Mouse (Mus musculus) cerebellum, adult 2 months (tissue): Measurements from ENCODE around the gene Tchp. TPM values are rescaled to one million over a fixed set of nuclear protein-coding genes. Genes with fewer than 3 reads are reported as not detected.

ENCODE experiments used
- DNase-seq, 2 experiments: peaks; one replicate each; pipeline ENCODE4 v3.0.0; 2021
- H3K27ac ChIP-seq: fragments of 200-500 bp; 2 replicates; pipeline ENCODE4 v1.5.1; 2012; ENCODE audit warnings: low read length, control low read depth, inconsistent platforms; ENCODE audit not compliant: insufficient read depth
- H3K27me3 ChIP-seq: fragments of 200-500 bp; 2 replicates; pipeline ENCODE4 v1.6.1; 2012; ENCODE audit warnings: inconsistent platforms, mild to moderate bottlenecking, low read length, moderate library complexity; ENCODE audit not compliant: control insufficient read depth, insufficient read depth
- H3K4me1 ChIP-seq: fragments of 200-500 bp; 2 replicates; pipeline ENCODE4 v1.6.1; 2011; ENCODE audit warnings: low read length; ENCODE audit not compliant: control insufficient read depth, insufficient read depth
- H3K4me3 ChIP-seq: fragments of 200-500 bp; replicated peaks from 2 replicates; pipeline ENCODE3; 2011; ENCODE audit warnings: mild to moderate bottlenecking, low read depth, low read length, control low read depth; ENCODE audit not compliant: insufficient read depth
- CTCF ChIP-seq: fragments of 200-500 bp; IDR thresholded peaks from 2 replicates; pipeline ENCODE4 v1.5.1; 2011; ENCODE audit warnings: low read depth, mild to moderate bottlenecking, control low read depth, low read length, moderate library complexity, borderline replicate concordance; ENCODE audit not compliant: insufficient read depth
- POLR2A ChIP-seq: fragments of 200-500 bp; IDR thresholded peaks from 2 replicates; pipeline ENCODE4 v1.6.1; 2011; ENCODE audit warnings: low read length, control low read depth, borderline replicate concordance; ENCODE audit not compliant: insufficient read depth
- WGBS: fragments of 180-500 bp; shearing (Covaris S2); methylation state at CpG from one replicate; pipeline ENCODE4 v1.1.7; 2018; 5-methylcytosine and 5-hydroxymethylcytosine counted together
- polyA plus RNA-seq: library from polyadenylated mRNA; depleted of rRNA; stranded (reverse); fragments of >200 nt; gene quantifications from 2 replicates; pipeline ENCODE4 v1.2.3, GENCODE M21; 2012

Tchp gene
- polyA plus RNA-seq, 1 experiment, result 33.9 TPM

DNA sequence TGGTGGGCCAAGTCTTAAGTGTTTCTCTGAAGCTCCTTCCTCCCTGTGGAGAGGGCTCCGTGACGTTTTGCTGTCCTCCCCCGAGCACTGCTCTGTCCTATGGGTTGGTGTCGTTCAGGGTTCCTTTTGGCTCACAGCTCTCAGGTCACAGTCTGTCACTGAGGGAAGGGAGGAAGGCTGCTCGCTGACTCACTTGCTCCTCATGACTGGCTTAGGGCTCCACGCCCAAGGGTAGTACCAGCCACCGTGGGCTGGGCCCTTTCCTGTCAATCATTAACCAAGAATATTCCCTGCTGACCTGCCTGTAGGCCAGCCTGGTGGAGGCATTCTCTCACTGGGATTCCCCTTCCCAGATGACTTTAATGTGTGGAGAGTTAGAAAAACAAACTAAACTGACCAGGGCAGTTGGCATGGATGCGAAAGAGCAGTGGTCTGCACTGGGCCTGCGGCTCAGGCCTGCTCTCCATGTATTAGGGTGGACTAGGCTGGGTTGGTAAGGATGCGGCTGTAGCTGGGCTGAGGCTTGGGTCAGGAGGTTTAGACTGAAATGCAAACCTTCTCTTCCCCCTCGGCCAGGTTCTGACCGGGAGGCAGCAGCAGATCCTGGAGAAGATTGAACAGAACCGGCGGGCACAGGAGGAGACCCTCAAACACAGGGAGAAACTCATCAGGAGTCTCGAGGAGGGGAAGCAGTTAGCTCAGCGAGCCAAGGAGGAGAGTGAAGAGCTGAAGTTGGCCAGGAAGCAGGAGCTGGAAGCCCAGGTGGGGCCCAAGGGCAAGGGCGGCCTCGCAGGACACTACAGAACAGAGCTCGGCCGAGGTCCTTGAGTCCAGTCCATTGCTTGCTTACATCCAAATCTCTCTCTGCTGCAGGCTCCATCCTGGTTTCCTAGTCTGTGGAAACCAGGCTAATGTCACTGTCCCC lies 11.7 kb downstream of the Tchp start:
- TF ChIP-seq CTCF (no peak), POLR2A (no peak)

DNA sequence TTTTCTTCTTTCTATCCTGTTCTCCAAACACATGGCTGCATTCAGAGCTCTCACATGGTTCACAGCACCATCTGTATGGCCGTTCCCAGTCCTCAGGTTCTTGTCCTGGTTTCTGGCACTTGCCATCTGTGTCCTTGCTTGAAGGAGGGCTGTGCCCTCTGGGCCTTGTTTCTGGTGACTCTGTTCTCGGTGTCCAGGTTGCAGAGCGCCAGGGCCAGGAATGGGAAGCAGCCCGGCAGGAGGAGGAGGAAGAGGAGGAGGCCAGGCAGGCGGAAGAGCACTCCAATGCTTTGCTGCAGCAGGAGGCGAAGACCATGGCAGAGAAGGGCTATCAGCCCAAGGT lies 12.3 kb downstream of the Tchp start:
- Histone ChIP-seq H3K4me1 (peaks cover 33% of the 10 kb centered on the region), H3K27ac (peak overlapping the region; percentile 81), H3K4me3 (no peak overlapping the region), H3K27me3 (no peaks in the 10 kb centered on the region)
- DNase-seq, result peak; percentile 48 to 71
- WGBS, result 41% methylated on average over 6 of the region's 6 CpGs
- TF ChIP-seq CTCF, result no peak
- TF ChIP-seq POLR2A, result no peak

More for the DNA sequence above, 11.7 kb downstream of the Tchp start:
- WGBS, result 48% methylated on average over 20 of the region's 20 CpGs
- H3K4me1 ChIP-seq, result peaks cover 33% of the 10 kb centered on the region
- no peak overlapping the region for H3K4me3 ChIP-seq
- H3K27me3 ChIP-seq, result no peaks in the 10 kb centered on the region
- H3K27ac ChIP-seq, result peak overlapping the region; percentile 81
- peak in 1 of 2 experiments; percentile 89 for DNase-seq

DNA sequence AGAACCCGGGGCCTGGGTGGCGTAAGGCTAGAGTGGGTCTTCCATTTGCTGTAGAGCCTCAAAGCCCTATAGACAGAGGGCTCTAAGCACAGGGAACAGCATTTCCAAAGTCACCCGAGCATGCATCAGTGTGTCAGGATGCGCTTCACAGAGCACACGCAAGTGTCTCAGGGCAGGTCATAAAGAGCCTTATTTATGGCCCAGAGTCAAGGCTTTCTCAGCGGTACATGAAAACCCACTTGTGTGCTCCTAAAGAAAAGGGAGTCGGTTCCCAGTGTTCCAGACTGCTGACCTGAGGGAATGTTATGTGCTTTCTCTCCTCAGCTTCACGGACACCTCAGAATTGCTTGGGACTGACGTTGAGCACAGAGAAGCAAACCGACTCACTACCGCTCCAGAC lies 13.2 kb downstream of the Tchp start:
- DNase-seq, result no peak
- Histone ChIP-seq H3K4me3 (no peak overlapping the region), H3K4me1 (peaks cover 33% of the 10 kb centered on the region), H3K27me3 (no peaks in the 10 kb centered on the region), H3K27ac (0 out of 2 replicates have a peak overlapping the region, but pooled peaks have one; percentile 81)
- no peak for TF ChIP-seq POLR2A
- no peak for TF ChIP-seq CTCF
- 90% methylated on average over 11 of the region's 11 CpGs for WGBS

GRCm38 (mm10) chr5:114721969-114722368 lies 14.4 kb downstream of the Tchp start:
- Histone ChIP-seq H3K27me3 (no peaks in the 10 kb centered on the region), H3K4me3 (no peak overlapping the region), H3K4me1 (peaks cover 33% of the 10 kb centered on the region), H3K27ac (no peak overlapping the region)
- 93% methylated on average over 10 of the region's 10 CpGs for WGBS
- no peak for TF ChIP-seq POLR2A
- TF ChIP-seq CTCF, result no peak
- DNase-seq, result no peak

DNA sequence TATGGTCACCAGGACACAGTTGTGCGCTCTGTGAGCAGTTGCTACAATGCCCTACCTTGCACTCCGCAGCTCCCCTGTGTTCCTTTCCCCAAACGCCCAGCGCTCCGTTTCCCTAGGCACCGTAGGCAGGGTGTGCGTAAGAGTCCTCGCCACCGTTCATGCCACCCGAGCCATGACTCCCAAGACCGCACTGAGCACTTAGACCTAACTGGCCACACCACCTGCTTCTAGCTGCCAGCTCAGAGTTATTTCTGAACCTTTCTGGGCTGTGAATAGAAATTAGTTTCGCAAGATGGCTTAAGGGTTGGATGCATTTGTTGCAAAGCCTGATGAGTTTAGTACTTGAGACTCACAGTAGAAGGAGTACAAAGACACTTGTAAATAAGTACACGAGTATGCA lies 15.3 kb downstream of the Tchp start:
- no peak for DNase-seq
- Histone ChIP-seq H3K27ac (no peak overlapping the region), H3K4me1 (peaks cover 27% of the 10 kb centered on the region), H3K27me3 (no peaks in the 10 kb centered on the region), H3K4me3 (no peak overlapping the region)
- TF ChIP-seq CTCF (no peak), POLR2A (no peak)
- WGBS, result 81% methylated on average over 13 of the region's 13 CpGs

GRCm38 (mm10) chr5:114728160-114728559 lies 20.6 kb downstream of the Tchp start:
- Histone ChIP-seq H3K27me3 (no peaks in the 10 kb centered on the region), H3K4me3 (no peak overlapping the region), H3K4me1 (peaks cover 13% of the 10 kb centered on the region), H3K27ac (no peak overlapping the region)
- no peak for TF ChIP-seq POLR2A
- TF ChIP-seq CTCF, result no peak
- WGBS, result 56% methylated on average over 10 of the region's 10 CpGs
- no peak for DNase-seq

- H3K27ac ChIP-seq, result no peak overlapping the region
- H3K4me1 ChIP-seq, result peaks cover 13% of the 10 kb centered on the region
- H3K4me3 ChIP-seq, result no peak overlapping the region
- TF ChIP-seq POLR2A (no peak), CTCF (no peak)
- 59% methylated on average over 10 of the region's 10 CpGs for WGBS
- DNase-seq, result no peak
- H3K27me3 ChIP-seq, result no peaks in the 10 kb centered on the region
Observed at GRCm38 (mm10) chr5:114730129-114730528, 22.6 kb downstream of the Tchp start.

DNA sequence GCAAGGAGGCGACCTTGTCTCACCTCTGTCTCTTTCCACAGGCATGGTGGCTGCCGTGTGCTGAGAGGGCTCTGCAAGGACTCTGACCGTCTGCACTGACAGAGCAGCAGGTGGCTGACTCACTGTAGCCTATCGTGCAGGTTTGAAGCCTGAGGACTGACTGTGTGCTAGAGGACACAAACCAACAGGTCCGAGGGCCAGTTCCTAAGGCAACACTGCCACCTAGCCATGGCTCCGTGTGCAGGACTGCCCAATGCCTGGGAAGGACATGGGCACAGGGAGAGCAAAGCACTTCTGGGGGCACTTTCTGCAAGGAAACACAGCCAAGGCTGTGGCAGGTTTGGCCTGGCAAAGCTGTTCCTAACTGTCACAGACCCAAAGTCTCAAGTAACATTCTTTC lies 23.9 kb downstream of the Tchp start:
- peak overlapping the region; percentile 70 for H3K27ac ChIP-seq
- TF ChIP-seq CTCF (peak; percentile 71), POLR2A (no peak)
- H3K27me3 ChIP-seq, result no peaks in the 10 kb centered on the region
- no peak for DNase-seq
- WGBS, result 37% methylated on average over 6 of the region's 6 CpGs
- no peak overlapping the region for H3K4me3 ChIP-seq
- peaks cover 16% of the 10 kb centered on the region for H3K4me1 ChIP-seq
